Mouse (Mus musculus) forebrain, embryonic 11.5 days (tissue): ENCODE results near the gene Arhgap21. TPM values are rescaled to one million over a fixed set of nuclear protein-coding genes. Genes with fewer than 3 reads are reported as not detected.

Source experiments
- ATAC-seq: fragments of 200-750 bp; cut with Nextera tagmentation; replicated peaks from 2 replicates; pipeline ENCODE4 v1.8.0; 2017; ENCODE audit warnings: moderate TSS enrichment; ENCODE audit not compliant: low FRiP score
- DNase-seq: peaks from one replicate; pipeline ENCODE4 v3.0.0-alpha.2; 2017; ENCODE audit warnings: low spot score
- H3K27ac ChIP-seq: fragments of 300-500 bp; sonication (generic); 2 replicates; pipeline ENCODE4 v1.5.1; 2014; ENCODE audit warnings: low read depth, low read length
- H3K27me3 ChIP-seq: fragments of 300-500 bp; sonication (generic); 2 replicates; pipeline ENCODE4 v1.6.1; 2014; ENCODE audit warnings: mild to moderate bottlenecking, low read length, mixed read lengths; ENCODE audit not compliant: control insufficient read depth, insufficient read depth
- H3K36me3 ChIP-seq: fragments of 300-500 bp; sonication (generic); 2 replicates; pipeline ENCODE4 v1.6.1; 2014; ENCODE audit warnings: mild to moderate bottlenecking, low read length, moderate library complexity, mixed read lengths; ENCODE audit not compliant: control insufficient read depth, insufficient read depth
- H3K4me1 ChIP-seq: fragments of 300-500 bp; sonication (generic); replicated peaks from 2 replicates; pipeline ENCODE4 v1.6.1; 2014; ENCODE audit warnings: low read length, mixed read lengths; ENCODE audit not compliant: control insufficient read depth, insufficient read depth
- H3K4me2 ChIP-seq: fragments of 300-500 bp; sonication (generic); 2 replicates; pipeline ENCODE4 v1.6.1; 2014; ENCODE audit warnings: low read depth, mild to moderate bottlenecking, low read length, moderate library complexity, mixed read lengths; ENCODE audit not compliant: severe bottlenecking
- H3K4me3 ChIP-seq: fragments of 300-500 bp; sonication (generic); 2 replicates; pipeline ENCODE4 v1.5.1; 2014; ENCODE audit warnings: low read depth, low read length
- H3K9ac ChIP-seq: fragments of 300-500 bp; sonication (generic); 2 replicates; pipeline ENCODE4 v1.6.1; 2014; ENCODE audit warnings: low read length
- H3K9me3 ChIP-seq: fragments of 300-500 bp; sonication (generic); 2 replicates; pipeline ENCODE4 v1.6.1; 2016; ENCODE audit warnings: low read length, mixed read lengths; ENCODE audit not compliant: control insufficient read depth
- WGBS: fragments of 180-500 bp; shearing (Covaris S2); extraction: QIAGEN DNeasy Blood & Tissue Kit; methylation state at CpG from one replicate; pipeline ENCODE4 v1.1.7; 2014; 5-methylcytosine and 5-hydroxymethylcytosine counted together
- polyA plus RNA-seq: library from polyadenylated mRNA; unstranded; fragments of >200 nt; fragmentation: Nextera tagmentation; extraction: Ambion mirVana; gene quantifications from 2 replicates; pipeline ENCODE4 v1.2.1, GENCODE M21; 2014

Gene Arhgap21
- polyA plus RNA-seq, 1 experiment from 2014 or later = 61.2 TPM

DNA sequence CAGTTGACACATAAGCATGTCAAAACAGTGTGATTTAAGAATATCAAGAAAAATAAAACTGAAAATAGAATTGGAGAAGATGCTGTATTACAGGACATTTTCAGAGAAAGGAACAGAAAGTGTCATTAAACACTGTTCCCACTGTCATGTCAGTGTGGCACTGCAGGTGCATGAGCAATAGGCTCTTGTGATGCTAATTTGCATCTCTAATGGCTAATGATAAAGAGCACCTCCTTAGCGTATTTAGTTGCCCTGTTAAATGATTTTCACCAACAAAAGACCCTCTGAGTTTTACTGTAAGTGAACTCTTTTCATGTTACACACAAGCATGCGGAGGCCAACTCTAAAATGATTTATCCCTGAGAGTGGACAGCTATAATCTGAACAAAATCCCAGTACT lies 47.1 kb downstream of the Arhgap21 start:
- Histone ChIP-seq H3K27me3 (no peaks in the 10 kb centered on the region), H3K9ac (no peak overlapping the region), H3K27ac (no peak overlapping the region), H3K4me2 (no peak overlapping the region), H3K4me3 (no peak overlapping the region), H3K4me1 (peaks cover 7% of the 10 kb centered on the region), H3K9me3 (no peaks in the 10 kb centered on the region), H3K36me3 (no peaks in the 10 kb centered on the region)
- ATAC-seq (peak; percentile 65; the same call in 1 of the 2 replicates), DNase-seq (no peak)
- WGBS = 38% methylated on average over 2 of the region's 2 CpGs

DNA sequence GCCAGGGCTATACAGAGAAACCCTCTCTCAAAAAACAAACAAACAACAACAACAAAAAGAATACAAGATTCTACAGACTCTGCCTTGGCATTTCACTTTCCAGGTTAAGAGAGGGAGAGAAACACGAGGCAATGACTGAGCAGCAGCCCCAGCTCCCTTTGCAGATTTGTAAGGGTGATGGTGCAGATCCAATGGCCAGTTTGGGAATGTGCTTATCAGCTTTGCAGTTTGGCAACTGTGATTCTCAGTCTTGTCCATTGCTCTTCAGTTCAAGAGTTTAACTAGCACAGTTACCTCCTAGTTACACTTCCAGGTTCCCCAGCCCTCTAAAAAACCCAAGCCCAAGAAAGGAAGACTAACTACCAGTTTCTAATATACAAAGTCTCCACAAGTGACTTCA lies 47.7 kb downstream of the Arhgap21 start:
- Histone ChIP-seq H3K4me3 (no peak overlapping the region), H3K36me3 (no peaks in the 10 kb centered on the region), H3K9me3 (no peaks in the 10 kb centered on the region), H3K4me1 (peaks cover 10% of the 10 kb centered on the region), H3K27ac (peak overlapping the region; percentile 31; the same call in 1 of the 2 replicates), H3K4me2 (no peak overlapping the region), H3K27me3 (no peaks in the 10 kb centered on the region), H3K9ac (no peak overlapping the region)
- DNase-seq (no peak), ATAC-seq (no peak)
- WGBS = 94% methylated on average over 1 of the region's 1 CpGs

DNA sequence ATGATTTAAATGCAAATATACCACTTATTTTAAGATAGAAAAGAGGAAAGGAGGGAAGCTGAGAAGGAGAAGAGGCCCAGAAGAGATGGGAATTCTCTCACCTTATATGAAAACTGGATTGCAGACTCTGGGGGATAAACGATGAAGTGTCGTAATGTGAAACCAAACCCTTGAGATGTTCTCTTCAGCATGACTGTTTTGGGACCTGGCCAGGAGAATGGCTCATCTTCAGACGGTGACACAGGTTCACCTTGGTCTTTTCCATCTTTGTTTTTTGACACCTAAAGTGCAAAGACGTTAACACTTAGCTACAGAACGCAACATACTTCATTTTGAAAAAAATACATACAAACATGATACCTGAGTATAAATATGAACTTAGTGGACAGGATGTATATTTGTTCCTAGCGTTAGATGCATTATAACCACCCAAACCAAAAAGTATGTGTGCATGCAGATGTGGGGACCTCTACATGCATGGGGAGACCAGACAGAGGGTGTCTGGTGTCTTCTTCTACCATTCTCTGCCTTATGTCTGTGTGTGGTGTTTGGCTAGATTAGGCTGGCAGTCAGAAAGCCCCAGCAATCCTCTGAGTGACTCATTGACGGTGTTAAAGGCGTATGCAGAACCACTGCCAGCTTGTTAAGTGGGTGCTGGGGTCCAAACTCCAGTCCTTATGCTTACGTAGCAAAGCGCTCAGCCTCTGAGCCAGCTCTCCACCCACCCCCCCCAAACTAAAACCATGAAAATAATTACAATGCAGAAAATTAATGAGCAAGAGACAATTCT lies 54.0 kb downstream of the Arhgap21 start:
- Histone ChIP-seq H3K4me1 (0 out of 2 replicates have a peak, but pooled peaks cover 3% of the 10 kb centered on the region), H3K36me3 (no peaks in the 10 kb centered on the region), H3K9ac (no peak overlapping the region), H3K9me3 (no peaks in the 10 kb centered on the region), H3K27ac (no peak overlapping the region), H3K27me3 (no peaks in the 10 kb centered on the region), H3K4me2 (no peak overlapping the region), H3K4me3 (no peak overlapping the region)
- DNase-seq (no peak), ATAC-seq (no peak)
- 94% methylated on average over 10 of the region's 10 CpGs for WGBS

DNA sequence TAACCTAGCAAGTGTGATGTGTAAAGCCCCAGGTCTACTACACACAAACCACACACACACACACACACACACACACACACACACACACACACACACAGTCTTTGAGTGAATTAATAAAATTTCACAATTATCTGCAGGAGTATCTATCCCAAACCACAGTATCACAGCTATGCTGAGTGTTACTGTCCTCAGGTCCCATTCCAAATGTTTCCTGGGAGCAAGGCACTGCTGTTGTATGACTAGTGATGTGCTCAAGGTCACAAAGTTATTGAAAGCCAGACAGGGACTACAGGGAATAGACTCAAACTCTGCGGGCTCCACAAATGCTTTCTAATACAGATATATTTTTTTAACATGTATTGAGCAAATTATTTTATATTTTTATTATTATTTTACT lies 55.7 kb downstream of the Arhgap21 start:
- no peak overlapping the region for H3K27ac ChIP-seq
- H3K9me3 ChIP-seq = no peaks in the 10 kb centered on the region
- no peak overlapping the region for H3K4me2 ChIP-seq
- no peak overlapping the region for H3K9ac ChIP-seq
- 0 out of 2 replicates have a peak, but pooled peaks cover 3% of the 10 kb centered on the region for H3K4me1 ChIP-seq
- H3K4me3 ChIP-seq = no peak overlapping the region
- 92% methylated on average over 1 of the region's 1 CpGs for WGBS
- no peaks in the 10 kb centered on the region for H3K36me3 ChIP-seq
- H3K27me3 ChIP-seq = no peaks in the 10 kb centered on the region
- DNase-seq (no peak), ATAC-seq (no peak)

DNA sequence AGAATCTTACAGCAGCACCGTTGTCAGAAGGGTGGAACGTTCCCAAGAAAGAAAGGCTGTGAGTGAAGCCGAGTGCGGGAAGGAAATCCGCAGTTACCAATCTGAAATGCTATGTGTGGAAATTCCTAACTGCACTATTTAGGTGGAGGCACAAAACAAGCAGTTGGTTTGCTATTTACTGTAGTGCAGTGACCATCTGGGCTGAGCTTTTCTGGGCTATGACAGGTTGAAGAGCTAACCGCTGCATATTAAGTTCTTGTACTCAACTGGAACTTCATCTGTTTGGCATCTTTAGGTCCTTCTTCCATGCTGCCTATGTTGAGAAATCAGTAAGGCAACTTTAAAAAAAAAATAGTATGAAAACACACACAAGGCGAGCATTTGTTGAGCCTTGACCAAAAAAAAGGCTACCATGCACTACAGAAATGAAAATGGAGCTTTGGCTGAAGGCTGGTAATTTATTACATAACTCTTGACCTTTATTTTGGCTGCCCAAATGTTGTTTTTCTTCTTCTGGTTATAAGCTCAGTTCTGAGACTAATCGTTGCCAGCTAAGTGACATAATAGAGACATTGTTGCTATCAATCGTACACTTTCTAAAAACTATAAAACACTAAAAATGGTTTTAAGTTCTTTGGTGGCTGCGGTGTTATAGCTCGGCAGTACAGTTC lies 56.2 kb downstream of the Arhgap21 start:
- ATAC-seq (no peak), DNase-seq (no peak)
- WGBS = 95% methylated on average over 11 of the region's 11 CpGs
- H3K27me3 ChIP-seq = no peaks in the 10 kb centered on the region
- H3K4me2 ChIP-seq = no peak overlapping the region
- no peak overlapping the region for H3K27ac ChIP-seq
- no peaks in the 10 kb centered on the region for H3K36me3 ChIP-seq
- H3K9me3 ChIP-seq = no peaks in the 10 kb centered on the region
- no peak overlapping the region for H3K4me3 ChIP-seq
- H3K4me1 ChIP-seq = 0 out of 2 replicates have a peak, but pooled peaks cover 3% of the 10 kb centered on the region
- no peak overlapping the region for H3K9ac ChIP-seq

DNA sequence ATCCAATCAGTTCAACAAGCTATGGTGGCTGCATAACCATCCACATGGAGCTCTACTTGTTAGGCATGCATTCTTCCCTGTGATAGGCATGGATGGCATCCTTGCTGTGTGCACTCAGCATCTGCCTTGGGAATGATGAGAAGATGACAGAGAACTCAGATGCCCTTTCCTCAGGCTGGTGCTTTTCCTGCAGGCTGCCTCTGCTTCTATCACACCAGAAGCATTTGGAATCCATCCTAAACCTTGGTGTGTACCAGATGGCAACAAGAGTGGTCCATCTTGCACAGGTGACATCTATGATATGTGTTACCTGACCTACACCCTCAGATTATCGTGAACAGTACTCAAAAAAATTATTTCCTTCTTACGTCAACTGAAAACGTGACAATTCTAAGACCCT lies 58.2 kb downstream of the Arhgap21 start:
- no peak overlapping the region for H3K4me2 ChIP-seq
- ATAC-seq (no peak), DNase-seq (no peak)
- 92% methylated on average over 3 of the region's 3 CpGs for WGBS
- no peak overlapping the region for H3K27ac ChIP-seq
- H3K4me1 ChIP-seq = no peaks in the 10 kb centered on the region
- H3K9ac ChIP-seq = no peak overlapping the region
- H3K4me3 ChIP-seq = no peak overlapping the region
- no peaks in the 10 kb centered on the region for H3K9me3 ChIP-seq
- no peaks in the 10 kb centered on the region for H3K36me3 ChIP-seq
- no peaks in the 10 kb centered on the region for H3K27me3 ChIP-seq

DNA sequence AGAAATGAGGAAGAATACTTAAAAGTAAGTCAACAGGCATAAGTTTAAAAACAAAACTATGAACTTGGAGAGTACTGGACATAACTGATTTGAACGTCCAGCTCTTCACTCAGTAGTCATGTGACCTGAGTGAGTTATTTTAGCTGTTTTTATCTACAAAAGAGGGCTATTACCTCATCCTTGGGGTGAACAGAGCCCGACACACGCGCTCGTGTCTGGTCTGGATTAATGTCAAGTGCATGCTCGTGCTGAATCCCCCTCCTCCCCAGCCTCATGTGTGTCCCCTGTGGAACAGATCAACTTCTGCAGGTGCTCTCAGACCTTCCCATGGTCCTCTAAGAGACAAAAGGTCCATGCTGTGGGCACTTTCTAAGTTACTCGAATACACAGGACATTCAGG lies 59.3 kb downstream of the Arhgap21 start:
- H3K27me3 ChIP-seq = no peaks in the 10 kb centered on the region

DNA sequence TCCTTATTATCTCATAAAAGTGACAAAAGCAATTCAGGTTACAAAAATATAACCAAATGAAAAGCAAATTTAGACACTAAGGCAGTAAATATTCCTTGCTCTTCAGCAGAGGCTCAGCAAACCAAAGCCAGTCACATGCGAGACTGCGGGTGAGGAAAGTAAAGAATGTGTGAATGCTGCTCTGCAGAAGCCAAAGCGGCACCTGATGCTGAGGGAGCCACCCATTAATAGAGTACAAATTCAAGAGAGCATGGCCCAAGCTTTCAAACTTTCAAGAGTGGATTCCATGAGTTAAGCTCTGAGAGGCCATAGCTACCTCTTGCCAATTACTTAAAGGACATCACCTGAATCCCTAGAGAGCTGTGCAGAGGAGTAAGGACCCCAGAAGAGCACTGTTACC lies 61.4 kb downstream of the Arhgap21 start:
- Histone ChIP-seq H3K9ac (no peak overlapping the region), H3K4me3 (no peak overlapping the region), H3K4me1 (no peaks in the 10 kb centered on the region), H3K36me3 (no peaks in the 10 kb centered on the region), H3K4me2 (no peak overlapping the region), H3K27ac (no peak overlapping the region), H3K9me3 (no peaks in the 10 kb centered on the region), H3K27me3 (no peaks in the 10 kb centered on the region)
- WGBS = 91% methylated on average over 3 of the region's 3 CpGs
- DNase-seq (no peak), ATAC-seq (no peak)

More for the DNA sequence above, 59.3 kb downstream of the Arhgap21 start:
- H3K4me2 ChIP-seq = no peak overlapping the region
- no peak for ATAC-seq
- 78% methylated on average over 7 of the region's 7 CpGs for WGBS
- H3K27ac ChIP-seq = no peak overlapping the region
- H3K9ac ChIP-seq = no peak overlapping the region
- DNase-seq = no peak
- no peaks in the 10 kb centered on the region for H3K9me3 ChIP-seq
- no peaks in the 10 kb centered on the region for H3K36me3 ChIP-seq
- H3K4me3 ChIP-seq = no peak overlapping the region
- no peaks in the 10 kb centered on the region for H3K4me1 ChIP-seq
